Mouse (Mus musculus): ENCODE results near the gene Wipf3. TPM values are rescaled to one million over a fixed set of nuclear protein-coding genes. Genes with fewer than 3 reads are reported as not detected.

The Wipf3 gene
- polyA plus RNA-seq, 1 experiment = 0.29 TPM

DNA sequence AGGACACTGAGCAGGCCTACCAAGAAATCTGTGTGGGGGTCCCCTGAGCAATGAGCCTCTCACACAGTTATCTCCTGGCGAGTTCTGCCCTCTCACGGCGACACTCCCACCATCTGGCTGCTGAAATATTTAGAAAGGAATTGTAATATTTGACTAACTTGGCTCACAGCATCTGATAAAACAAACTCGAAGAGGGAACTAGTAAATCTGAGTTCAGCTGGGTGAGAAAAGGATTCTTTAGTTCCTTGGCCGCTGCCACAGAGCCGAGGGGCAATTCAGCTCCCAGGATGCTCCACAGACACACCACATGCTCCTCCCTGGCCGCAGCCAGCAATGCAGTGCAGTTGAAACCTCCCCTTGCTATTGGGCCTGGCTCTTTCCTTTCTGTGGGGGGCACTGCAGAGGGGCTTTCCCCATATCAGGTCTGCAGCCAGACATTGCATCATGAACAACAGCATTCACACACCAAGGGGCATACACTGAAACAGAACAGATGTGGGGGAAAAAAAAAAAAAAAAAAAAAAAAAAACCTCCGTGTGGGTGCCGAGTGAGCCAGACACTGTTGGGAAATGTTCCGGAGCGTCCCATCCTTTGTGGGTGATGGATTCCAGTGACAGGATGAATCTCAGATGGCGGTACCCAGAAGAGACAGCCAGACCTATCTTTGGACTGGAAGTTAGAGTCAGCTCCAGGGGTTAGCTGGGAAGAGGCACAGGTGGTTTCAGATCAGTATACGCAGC, 3.6 kb downstream of the Wipf3 start:
- H3K4me2 ChIP-seq (ENCODE audit: low read depth) = no peak overlapping the region

DNA sequence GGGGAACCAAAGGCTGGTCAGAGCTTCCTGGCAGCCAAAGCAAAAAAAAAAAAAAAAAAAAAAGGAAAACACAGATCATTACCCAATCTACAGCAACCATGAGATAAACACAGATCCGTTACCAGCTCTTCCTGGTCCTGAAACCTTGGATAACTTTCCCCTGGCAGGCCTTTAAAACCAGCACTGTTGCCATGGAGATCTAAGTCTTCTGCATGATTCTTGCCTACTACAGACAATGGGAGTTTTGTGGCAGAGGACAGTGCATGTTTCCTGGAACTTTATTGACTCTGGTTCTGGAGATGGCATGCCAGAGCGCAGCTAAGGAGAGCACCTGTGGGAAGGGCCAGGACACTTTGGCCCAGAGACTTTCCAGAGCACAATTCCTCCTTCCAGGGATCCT, 4.8 kb downstream of the Wipf3 start:
- Histone ChIP-seq H3K27me3 (ENCODE audit: control insufficient read depth, insufficient read depth, insufficient read length) (peaks cover 17% of the 10 kb centered on the region), H3K4me3 (no peak overlapping the region), H3K79me2 (ENCODE audit: control insufficient read depth, insufficient read depth) (no peaks in the 10 kb centered on the region), H3ac (ENCODE audit: control insufficient read depth, insufficient read length) (no peak overlapping the region), H3K36me3 (ENCODE audit: control insufficient read depth, insufficient read depth) (no peaks in the 10 kb centered on the region), H3K4me2 (ENCODE audit: low read depth) (no peak overlapping the region)
- no peak for TF ChIP-seq MYOD1 (IDR thresholded peaks at IDR 0.05; ENCODE audit: control insufficient read depth in 1 of 3, insufficient read length in 2 of 3, low read depth in 2 of 3)
- no peak for TF ChIP-seq MAX (IDR thresholded peaks at IDR 0.05; ENCODE audit: low read depth)
- no peak for TF ChIP-seq TCF12 (IDR thresholded peaks at IDR 0.05; ENCODE audit: insufficient read depth, poor library complexity, severe bottlenecking)
- no peak for TF ChIP-seq SRF (IDR thresholded peaks at IDR 0.05; ENCODE audit: control insufficient read depth, insufficient read length, low read depth)
- no peak for TF ChIP-seq POLR2A (IDR thresholded peaks at IDR 0.05; ENCODE audit: insufficient read length, low read depth)
- TF ChIP-seq E2F4 (IDR thresholded peaks at IDR 0.05; ENCODE audit: insufficient read depth) = no peak

More for the DNA sequence above, 3.6 kb downstream of the Wipf3 start:
- H3ac ChIP-seq (ENCODE audit: control insufficient read depth, insufficient read length) = no peak overlapping the region
- no peak overlapping the region for H3K4me3 ChIP-seq
- no peak for TF ChIP-seq REST (IDR thresholded peaks at IDR 0.05; ENCODE audit: insufficient read depth, insufficient read length)
- TF ChIP-seq TCF3 (IDR thresholded peaks at IDR 0.05; ENCODE audit: insufficient read length, low read depth) = no peak
- TF ChIP-seq POLR2AphosphoS2 (IDR thresholded peaks at IDR 0.05; ENCODE audit: insufficient read length, low read depth) = no peak
- H3K27me3 ChIP-seq (ENCODE audit: control insufficient read depth, insufficient read depth, insufficient read length) = peaks cover 26% of the 10 kb centered on the region
- no peaks in the 10 kb centered on the region for H3K36me3 ChIP-seq (ENCODE audit: control insufficient read depth, insufficient read depth)
- H3K79me2 ChIP-seq (ENCODE audit: control insufficient read depth, insufficient read depth) = no peaks in the 10 kb centered on the region

DNA sequence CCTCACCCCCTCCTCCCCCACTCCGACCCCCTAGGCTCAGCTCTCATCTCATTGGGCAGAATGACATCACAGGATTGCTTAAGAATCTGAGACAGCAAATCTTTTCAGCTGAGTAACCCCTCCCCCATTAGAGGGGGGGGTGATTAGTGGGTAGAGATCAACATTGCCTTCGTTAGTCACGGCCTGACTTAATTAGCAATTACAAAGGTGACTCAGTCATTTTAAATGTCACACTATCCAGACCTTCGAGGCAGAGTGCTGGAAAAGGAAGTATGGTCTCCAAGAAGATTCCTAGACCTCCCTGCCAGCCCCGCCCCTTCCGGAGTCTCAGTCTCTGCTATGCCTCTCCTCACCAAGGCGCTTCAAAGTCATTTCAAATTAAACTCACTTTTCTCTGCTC, 6.3 kb downstream of the Wipf3 start:
- Histone ChIP-seq H3K79me2 (ENCODE audit: control insufficient read depth, insufficient read depth) (no peaks in the 10 kb centered on the region), H3K27me3 (ENCODE audit: control insufficient read depth, insufficient read depth, insufficient read length) (peaks cover 2% of the 10 kb centered on the region), H3K4me3 (no peak overlapping the region), H3K36me3 (ENCODE audit: control insufficient read depth, insufficient read depth) (no peaks in the 10 kb centered on the region), H3K4me2 (ENCODE audit: low read depth) (no peak overlapping the region), H3ac (ENCODE audit: control insufficient read depth, insufficient read length) (no peak overlapping the region)
- TF ChIP-seq POLR2A (IDR thresholded peaks at IDR 0.05; ENCODE audit: insufficient read length, low read depth) (no peak), E2F4 (IDR thresholded peaks at IDR 0.05; ENCODE audit: insufficient read depth) (no peak), SRF (IDR thresholded peaks at IDR 0.05; ENCODE audit: control insufficient read depth, insufficient read length, low read depth) (no peak), USF1 (IDR thresholded peaks at IDR 0.05; ENCODE audit: low read depth) (no peak), MYOD1 (IDR thresholded peaks at IDR 0.05; ENCODE audit: control insufficient read depth in 1 of 3, insufficient read length in 2 of 3, low read depth in 2 of 3) (no peak), CEBPB (IDR thresholded peaks at IDR 0.05; ENCODE audit: insufficient read depth, poor library complexity, severe bottlenecking) (no peak), TCF3 (IDR thresholded peaks at IDR 0.05; ENCODE audit: insufficient read length, low read depth) (no peak), TCF12 (IDR thresholded peaks at IDR 0.05; ENCODE audit: insufficient read depth, poor library complexity, severe bottlenecking) (no peak), MYOG (IDR thresholded peaks at IDR 0.05; ENCODE audit: control insufficient read depth in 1 of 3, insufficient read depth in 1 of 3, insufficient read length in 2 of 3, low read depth in 2 of 3) (no peak), POLR2AphosphoS2 (IDR thresholded peaks at IDR 0.05; ENCODE audit: insufficient read length, low read depth) (no peak), REST (IDR thresholded peaks at IDR 0.05; ENCODE audit: insufficient read depth, insufficient read length) (no peak), MAX (IDR thresholded peaks at IDR 0.05; ENCODE audit: low read depth) (no peak)

DNA sequence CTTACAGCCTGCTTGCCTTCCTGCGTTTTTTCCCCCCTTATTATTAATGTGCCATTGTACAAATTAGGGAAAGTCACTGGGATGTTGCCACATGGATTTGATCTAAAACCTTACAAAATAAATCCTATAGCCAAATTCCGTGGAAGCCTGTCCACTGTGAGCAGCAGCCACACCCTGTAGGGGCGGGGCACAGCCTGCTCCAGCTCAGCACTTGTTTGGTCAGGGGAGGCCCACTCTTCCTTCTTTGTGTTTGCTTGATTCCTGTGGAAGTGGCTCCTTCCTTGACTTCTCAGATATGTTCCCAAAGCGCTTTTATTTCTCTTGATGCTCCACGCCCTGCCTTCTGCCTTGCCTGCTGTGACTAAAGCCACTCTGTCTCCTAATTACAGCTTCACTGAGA, 6.9 kb downstream of the Wipf3 start:
- no peaks in the 10 kb centered on the region for H3K79me2 ChIP-seq (ENCODE audit: control insufficient read depth, insufficient read depth)
- TF ChIP-seq CEBPB (IDR thresholded peaks at IDR 0.05; ENCODE audit: insufficient read depth, poor library complexity, severe bottlenecking) = no peak
- TF ChIP-seq E2F4 (IDR thresholded peaks at IDR 0.05; ENCODE audit: insufficient read depth) = no peak
- TF ChIP-seq MYOD1 (IDR thresholded peaks at IDR 0.05; ENCODE audit: control insufficient read depth in 1 of 3, insufficient read length in 2 of 3, low read depth in 2 of 3) = no peak
- TF ChIP-seq TCF12 (IDR thresholded peaks at IDR 0.05; ENCODE audit: insufficient read depth, poor library complexity, severe bottlenecking) = no peak
- TF ChIP-seq REST (IDR thresholded peaks at IDR 0.05; ENCODE audit: insufficient read depth, insufficient read length) = no peak
- TF ChIP-seq MYOG (IDR thresholded peaks at IDR 0.05; ENCODE audit: control insufficient read depth in 1 of 3, insufficient read depth in 1 of 3, insufficient read length in 2 of 3, low read depth in 2 of 3) = no peak
- no peak for TF ChIP-seq MAX (IDR thresholded peaks at IDR 0.05; ENCODE audit: low read depth)
- TF ChIP-seq POLR2A (IDR thresholded peaks at IDR 0.05; ENCODE audit: insufficient read length, low read depth) = no peak
- TF ChIP-seq POLR2AphosphoS2 (IDR thresholded peaks at IDR 0.05; ENCODE audit: insufficient read length, low read depth) = no peak
- no peak overlapping the region for H3K4me2 ChIP-seq (ENCODE audit: low read depth)
- H3K27me3 ChIP-seq (ENCODE audit: control insufficient read depth, insufficient read depth, insufficient read length) = no peaks in the 10 kb centered on the region
- H3K4me3 ChIP-seq = no peak overlapping the region
- no peak overlapping the region for H3ac ChIP-seq (ENCODE audit: control insufficient read depth, insufficient read length)
- H3K36me3 ChIP-seq (ENCODE audit: control insufficient read depth, insufficient read depth) = no peaks in the 10 kb centered on the region

DNA sequence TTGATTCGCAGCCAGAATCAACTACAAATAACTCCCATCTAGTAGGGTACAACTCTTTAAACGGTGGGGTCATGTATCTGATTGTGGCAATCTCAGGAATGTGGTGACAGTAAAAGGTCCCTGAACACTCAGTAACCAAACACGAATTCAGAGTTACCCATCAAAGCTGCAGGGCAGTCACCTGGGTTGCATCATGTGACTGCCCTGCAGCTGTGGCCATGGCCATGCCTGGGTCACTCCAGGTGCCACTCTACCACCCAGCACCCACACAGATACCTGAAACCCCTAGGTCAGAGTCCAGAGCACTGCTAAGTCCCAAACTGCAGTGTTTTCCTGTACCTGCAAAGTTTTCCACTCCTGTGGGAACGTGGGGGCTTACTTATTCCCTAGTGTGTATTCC, 9.1 kb downstream of the Wipf3 start:
- H3K36me3 ChIP-seq (ENCODE audit: control insufficient read depth, insufficient read depth) = no peaks in the 10 kb centered on the region
- TF ChIP-seq POLR2A (IDR thresholded peaks at IDR 0.05; ENCODE audit: insufficient read length, low read depth) (no peak), TCF12 (IDR thresholded peaks at IDR 0.05; ENCODE audit: insufficient read depth, poor library complexity, severe bottlenecking) (no peak), POLR2AphosphoS2 (IDR thresholded peaks at IDR 0.05; ENCODE audit: insufficient read length, low read depth) (no peak)

More for the DNA sequence above, 9.1 kb downstream of the Wipf3 start:
- H3ac ChIP-seq (ENCODE audit: control insufficient read depth, insufficient read length) = no peak overlapping the region
- no peaks in the 10 kb centered on the region for H3K79me2 ChIP-seq (ENCODE audit: control insufficient read depth, insufficient read depth)
- H3K4me3 ChIP-seq = no peak overlapping the region
- H3K4me2 ChIP-seq (ENCODE audit: low read depth) = no peak overlapping the region
- no peaks in the 10 kb centered on the region for H3K27me3 ChIP-seq (ENCODE audit: control insufficient read depth, insufficient read depth, insufficient read length)
